Mouse (Mus musculus) hindbrain, embryonic 13.5 days (tissue): ENCODE measurements around the gene Adam17. TPM values are rescaled to one million over a fixed set of nuclear protein-coding genes. Genes with fewer than 3 reads are reported as not detected.
A peak's percentile ranks its signal among the peaks of the same experiment; 100 is the strongest.
"Not testable (repeated sequence)": the region's sequence is repeated elsewhere in the genome, so short reads cannot be mapped to it uniquely, and the experiment has no call there.

Experiments
- ATAC-seq: fragments of 200-750 bp; cut with Nextera tagmentation; 2 replicates; pipeline ENCODE4 v1.8.0; 2017; ENCODE audit warnings: moderate TSS enrichment; ENCODE audit not compliant: low FRiP score
- H3K27ac ChIP-seq: fragments of 300-500 bp; sonication (generic); 2 replicates; pipeline ENCODE4 v1.5.1; 2015; ENCODE audit warnings: inconsistent platforms, mild to moderate bottlenecking, moderate library complexity
- H3K27me3 ChIP-seq: fragments of 300-500 bp; sonication (generic); 2 replicates; pipeline ENCODE4 v1.6.1; 2015; ENCODE audit warnings: mild to moderate bottlenecking, inconsistent platforms
- H3K36me3 ChIP-seq: fragments of 300-500 bp; sonication (generic); 2 replicates; pipeline ENCODE4 v1.6.1; 2015; ENCODE audit warnings: mild to moderate bottlenecking, inconsistent platforms
- H3K4me1 ChIP-seq: fragments of 300-500 bp; sonication (generic); replicated peaks from 2 replicates; pipeline ENCODE4 v1.6.1; 2015; ENCODE audit warnings: inconsistent platforms
- H3K4me2 ChIP-seq: fragments of 300-500 bp; sonication (generic); 2 replicates; pipeline ENCODE4 v1.6.1; 2015; ENCODE audit warnings: inconsistent platforms, mild to moderate bottlenecking, moderate library complexity
- H3K4me3 ChIP-seq: fragments of 300-500 bp; sonication (generic); 2 replicates; pipeline ENCODE4 v1.5.1; 2015; ENCODE audit warnings: mild to moderate bottlenecking, inconsistent platforms
- H3K9ac ChIP-seq: fragments of 300-500 bp; sonication (generic); 2 replicates; pipeline ENCODE4 v1.6.1; 2015; ENCODE audit warnings: mild to moderate bottlenecking, inconsistent platforms
- H3K9me3 ChIP-seq: fragments of 300-500 bp; sonication (generic); 2 replicates; pipeline ENCODE4 v1.6.1; 2016; ENCODE audit warnings: inconsistent platforms
- WGBS: fragments of 180-500 bp; shearing (Covaris S2); methylation state at CpG from one replicate; pipeline ENCODE4 v1.1.7; 2015; 5-methylcytosine and 5-hydroxymethylcytosine counted together
- polyA plus RNA-seq: library from polyadenylated mRNA; unstranded; fragments of >200 nt; fragmentation: Nextera tagmentation; extraction: Ambion mirVana; gene quantifications from 2 replicates; pipeline ENCODE4 v1.2.1, GENCODE M21; 2015

Gene Adam17
- polyA plus RNA-seq, result 21.5 and 22.8 TPM in 2 replicates

GRCm38 (mm10) chr12:21373100-21373819, at the start of gene Adam17:
TSS of gene Adam17 (minus strand) at chr12:21373632.
- ATAC-seq, result peak; percentile 99
- Histone ChIP-seq H3K36me3 (no peaks in the 10 kb centered on the region), H3K4me1 (peaks cover 17% of the 10 kb centered on the region), H3K4me2 (peak within 1 kb of the TSS; percentile 76), H3K27ac (peak within 1 kb of the TSS; percentile 94), H3K9ac (peak within 1 kb of the TSS; percentile 88), H3K9me3 (no peaks in the 10 kb centered on the region), H3K4me3 (peak within 1 kb of the TSS; percentile 62), H3K27me3 (no peaks in the 10 kb centered on the region)
- WGBS, result under 1% methylated on average over 55 of the region's 55 CpGs

DNA sequence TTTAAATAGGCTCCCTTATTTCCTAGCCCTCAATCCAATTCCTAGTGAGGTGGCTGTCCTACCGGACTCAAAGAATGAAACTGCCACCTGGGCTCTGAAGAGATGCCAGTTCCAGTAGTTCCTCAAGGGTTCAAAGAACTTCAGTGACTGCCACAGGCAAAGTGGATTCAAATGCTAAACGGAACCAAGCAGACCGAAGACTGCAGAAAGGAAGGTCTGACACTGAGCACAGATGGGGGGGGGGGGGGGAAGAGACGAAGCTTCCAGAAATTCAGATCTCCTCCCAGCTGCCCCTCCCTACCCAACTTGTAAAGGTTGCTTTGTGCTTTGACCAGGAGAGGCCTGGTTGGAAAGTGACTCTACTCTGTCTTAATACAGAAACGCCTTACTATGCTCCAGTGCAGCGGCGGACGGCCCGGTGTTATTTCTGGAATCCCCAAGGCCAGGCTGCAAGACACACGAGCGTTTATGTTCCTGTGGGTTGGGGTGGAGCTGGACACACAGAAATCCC, 45.2 kb upstream of the Adam17 start:
- H3K9me3 ChIP-seq, result no peaks in the 10 kb centered on the region
- peak overlapping the region; percentile 92 for H3K4me3 ChIP-seq
- H3K27me3 ChIP-seq, result no peaks in the 10 kb centered on the region
- peaks cover 11% of the 10 kb centered on the region for H3K36me3 ChIP-seq
- 34% methylated on average over 11 of the region's 11 CpGs for WGBS
- no peak for ATAC-seq
- H3K4me1 ChIP-seq, result peaks cover 21% of the 10 kb centered on the region
- H3K27ac ChIP-seq, result peak overlapping the region; percentile 100
- peak overlapping the region; percentile 62 for H3K4me2 ChIP-seq
- peak overlapping the region; percentile 84 for H3K9ac ChIP-seq

- WGBS, result 4% methylated on average over 10 of the region's 10 CpGs
- Histone ChIP-seq H3K27me3 (no peaks in the 10 kb centered on the region), H3K9ac (peak overlapping the region; percentile 84), H3K4me1 (peaks cover 21% of the 10 kb centered on the region), H3K9me3 (no peaks in the 10 kb centered on the region), H3K4me3 (peak overlapping the region; percentile 92), H3K36me3 (peaks cover 16% of the 10 kb centered on the region), H3K4me2 (peak overlapping the region; percentile 62), H3K27ac (peak overlapping the region; percentile 100)
- no peak for ATAC-seq
Measured at GRCm38 (mm10) chr12:21418083-21418482, 44.7 kb upstream of the Adam17 start.

GRCm38 (mm10) chr12:21417100-21418070, 44.0 kb upstream of the Adam17 start, which contains the start of gene Ywhaq:
TSS of gene Ywhaq (minus strand) at chr12:21417637.
- WGBS, result under 1% methylated on average over 94 of the region's 103 CpGs
- Histone ChIP-seq H3K36me3 (peaks cover 23% of the 10 kb centered on the region), H3K4me1 (peaks cover 21% of the 10 kb centered on the region), H3K9ac (peak within 1 kb of the TSS; percentile 99), H3K4me3 (peak within 1 kb of the TSS; percentile 92), H3K27ac (peak within 1 kb of the TSS; percentile 100), H3K9me3 (no peaks in the 10 kb centered on the region), H3K27me3 (no peaks in the 10 kb centered on the region), H3K4me2 (peak within 1 kb of the TSS; percentile 77)
- ATAC-seq, result peak; percentile 100

DNA sequence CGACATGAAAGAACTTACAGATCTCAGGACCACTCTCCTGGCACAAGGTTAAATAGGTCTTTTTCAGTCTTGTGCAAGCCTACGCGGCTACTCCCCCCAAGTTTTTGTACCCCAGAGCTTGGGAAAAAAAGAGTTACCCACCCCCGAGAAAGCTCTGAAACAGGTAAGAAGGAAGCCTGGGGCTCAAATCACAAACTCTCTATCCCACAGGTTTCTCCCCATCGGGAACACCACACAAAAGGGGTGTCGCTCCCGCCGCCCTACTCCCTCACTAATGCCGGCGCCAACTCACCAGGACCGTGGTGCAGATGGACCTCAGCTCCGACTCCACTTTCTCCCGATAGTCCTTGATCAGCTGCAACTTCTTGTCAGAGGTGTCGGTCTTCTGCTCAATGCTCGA, 43.1 kb upstream of the Adam17 start:
- Histone ChIP-seq H3K4me1 (peaks cover 21% of the 10 kb centered on the region), H3K9ac (peak overlapping the region; percentile 99), H3K27ac (peak overlapping the region; percentile 81), H3K36me3 (peaks cover 32% of the 10 kb centered on the region), H3K9me3 (no peaks in the 10 kb centered on the region), H3K27me3 (no peaks in the 10 kb centered on the region), H3K4me3 (peak overlapping the region; percentile 92), H3K4me2 (peak overlapping the region; percentile 77)
- under 1% methylated on average over 14 of the region's 15 CpGs for WGBS
- no peak for ATAC-seq

DNA sequence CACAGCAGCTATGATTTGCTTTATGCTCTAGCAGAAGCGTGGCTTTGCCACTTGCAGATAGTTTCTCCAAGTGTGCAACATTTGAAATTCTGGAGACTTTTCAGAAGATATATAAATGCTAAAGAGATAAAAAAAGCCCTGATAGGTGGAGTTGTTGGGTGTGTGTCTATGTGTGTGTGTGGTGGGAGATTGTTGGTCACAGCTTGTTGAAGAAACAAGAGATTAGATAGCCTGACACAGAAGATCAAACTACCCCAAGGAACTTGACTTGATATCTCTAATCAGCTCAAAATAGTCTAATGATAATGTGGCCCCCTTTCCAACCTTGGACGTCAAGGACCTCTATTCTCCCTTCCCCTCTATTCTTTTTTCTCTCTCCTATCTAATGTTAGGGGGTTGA, 37.2 kb upstream of the Adam17 start:
- no peak for ATAC-seq
- Histone ChIP-seq H3K4me3 (no peak overlapping the region), H3K9me3 (peaks cover 17% of the 10 kb centered on the region), H3K27me3 (no peaks in the 10 kb centered on the region), H3K4me1 (peaks cover 13% of the 10 kb centered on the region), H3K9ac (no peak overlapping the region), H3K36me3 (peaks cover 79% of the 10 kb centered on the region), H3K4me2 (no peak overlapping the region), H3K27ac (no peak overlapping the region)
- WGBS, result 90% methylated on average over 2 of the region's 2 CpGs

DNA sequence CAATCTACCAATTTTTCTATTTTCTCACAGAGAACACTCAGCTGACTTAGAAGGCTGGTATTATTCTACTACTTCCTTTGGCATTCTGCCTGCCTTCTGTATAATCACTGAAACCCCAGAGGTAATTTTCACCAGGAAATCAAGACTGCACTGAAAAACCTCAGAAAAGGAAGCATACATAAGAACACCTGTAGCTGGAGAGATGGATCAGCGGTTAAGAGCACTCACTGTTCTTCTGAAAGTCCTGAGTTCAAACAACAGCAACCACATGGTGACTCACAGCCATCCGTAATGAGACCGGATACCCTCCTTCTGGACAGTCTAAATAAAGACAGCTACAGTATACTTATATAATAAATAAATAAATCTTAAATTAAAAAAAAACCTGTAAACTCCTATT, 36.2 kb upstream of the Adam17 start:
- H3K27me3 ChIP-seq, result no peaks in the 10 kb centered on the region
- 99% methylated on average over 3 of the region's 3 CpGs for WGBS
- H3K27ac ChIP-seq, result no peak overlapping the region
- H3K36me3 ChIP-seq, result peaks cover 83% of the 10 kb centered on the region
- peaks cover 7% of the 10 kb centered on the region for H3K4me1 ChIP-seq
- H3K9ac ChIP-seq, result no peak overlapping the region
- no peak overlapping the region for H3K4me2 ChIP-seq
- peaks cover 17% of the 10 kb centered on the region for H3K9me3 ChIP-seq
- ATAC-seq, result no peak
- no peak overlapping the region for H3K4me3 ChIP-seq

DNA sequence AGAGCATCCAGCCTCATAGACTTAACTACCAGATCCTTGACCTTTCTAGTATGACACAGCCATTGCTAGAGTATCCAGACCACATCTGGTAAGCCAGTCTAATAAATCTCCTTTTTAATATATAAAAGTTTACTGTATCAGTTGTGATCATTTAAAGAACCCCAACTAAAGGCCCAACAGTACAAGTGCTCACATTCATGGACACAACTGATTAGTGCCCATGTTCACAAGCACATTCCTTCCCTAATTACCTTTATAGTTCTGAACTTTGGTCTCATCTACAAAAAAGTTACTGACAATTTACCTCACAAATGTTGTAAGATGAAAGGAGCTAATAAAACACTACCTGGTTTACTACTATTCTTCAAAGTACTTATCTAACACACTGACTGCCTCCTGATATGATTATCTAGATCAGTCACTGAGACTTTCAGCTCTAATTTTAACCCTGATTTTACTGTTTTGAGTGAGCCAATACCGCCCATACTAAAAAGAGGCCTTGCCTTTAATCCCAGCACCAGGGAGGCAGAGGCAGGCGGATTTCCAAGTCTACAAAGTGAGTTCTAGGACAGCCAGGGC, 35.4 kb upstream of the Adam17 start:
- Histone ChIP-seq H3K36me3 (peaks cover 82% of the 10 kb centered on the region), H3K27me3 (no peaks in the 10 kb centered on the region), H3K4me1 (no peaks in the 10 kb centered on the region), H3K4me3 (no peak overlapping the region), H3K27ac (no peak overlapping the region), H3K4me2 (no peak overlapping the region), H3K9me3 (peaks cover 17% of the 10 kb centered on the region), H3K9ac (no peak overlapping the region)
- no peak for ATAC-seq
- 90% methylated on average over 2 of the region's 2 CpGs for WGBS

GRCm38 (mm10) chr12:21402771-21403170, 29.3 kb upstream of the Adam17 start:
- Histone ChIP-seq H3K27me3 (no peaks in the 10 kb centered on the region), H3K27ac (no peak overlapping the region), H3K36me3 (peaks cover 48% of the 10 kb centered on the region), H3K4me3 (no peak overlapping the region), H3K4me2 (no peak overlapping the region), H3K9me3 (no peaks in the 10 kb centered on the region; the same call in 1 of the 2 replicates), H3K4me1 (no peaks in the 10 kb centered on the region), H3K9ac (no peak overlapping the region)
- WGBS, result 97% methylated on average over 5 of the region's 5 CpGs
- ATAC-seq, result no peak

DNA sequence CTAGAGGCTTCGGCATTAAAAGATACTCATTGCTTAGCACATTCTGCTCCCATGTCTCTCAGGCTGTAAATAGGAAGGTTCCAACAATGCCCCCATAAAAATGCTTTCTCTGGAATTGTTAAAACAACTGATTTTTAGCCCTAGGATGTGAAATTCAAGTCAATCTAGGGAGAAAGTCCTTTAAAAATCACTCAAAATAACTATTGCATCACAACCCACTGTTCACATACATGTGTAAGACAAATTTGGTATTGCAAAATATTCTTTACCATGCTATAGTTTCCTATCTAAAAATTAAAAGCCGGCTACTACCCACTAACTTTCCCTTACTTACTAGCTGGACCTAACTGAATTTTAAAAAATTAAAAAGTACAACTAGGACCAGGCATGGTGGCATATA, 12.8 kb upstream of the Adam17 start:
- Histone ChIP-seq H3K27ac (no peak overlapping the region), H3K4me3 (no peak overlapping the region), H3K9ac (no peak overlapping the region), H3K27me3 (no peaks in the 10 kb centered on the region), H3K36me3 (peaks cover 38% of the 10 kb centered on the region), H3K9me3 (no peaks in the 10 kb centered on the region), H3K4me2 (no peak overlapping the region), H3K4me1 (no peaks in the 10 kb centered on the region)
- no peak for ATAC-seq
- WGBS, result 96% methylated on average over 2 of the region's 2 CpGs

DNA sequence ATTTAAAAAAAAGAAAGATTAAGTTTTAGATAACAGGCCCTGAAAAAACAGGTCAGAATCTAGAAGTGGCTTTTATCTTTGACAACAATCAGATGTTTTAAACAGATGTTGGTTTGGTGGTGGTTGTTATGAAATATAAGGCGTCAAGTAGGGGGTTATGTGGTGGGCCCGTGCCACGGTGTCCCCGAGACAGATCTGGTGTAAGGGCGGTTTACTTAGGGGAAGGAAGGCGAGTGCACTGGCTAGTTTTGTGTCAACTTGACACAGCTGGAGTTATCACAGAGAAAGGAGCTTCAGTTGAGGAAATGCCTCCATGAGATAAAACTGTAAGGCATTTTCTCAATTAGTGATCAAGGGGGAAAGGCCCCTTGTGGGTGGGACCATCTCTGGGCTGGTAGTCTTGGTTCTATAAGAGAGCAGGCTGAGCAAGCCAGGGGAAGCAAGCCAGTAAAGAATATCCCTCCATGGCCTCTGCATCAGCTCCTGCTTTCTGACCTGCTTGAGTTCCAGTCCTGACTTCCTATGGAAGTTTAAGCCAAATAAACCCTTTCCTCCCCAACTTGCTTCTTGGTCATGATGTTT, 5.4 kb upstream of the Adam17 start:
- H3K4me3 ChIP-seq, H3K9me3 ChIP-seq, H3K36me3 ChIP-seq, H3K9ac ChIP-seq, ATAC-seq, H3K4me2 ChIP-seq, H3K27ac ChIP-seq, H3K4me1 ChIP-seq, H3K27me3 ChIP-seq: not testable (repeated sequence)
- WGBS, result 88% methylated on average over 6 of the region's 6 CpGs
